29 mouse cellular contexts compared by ENCODE assay signal in genomic region chr17:25211705-25212104, GRCm38 (mm10). TPM values are rescaled to one million over a fixed set of nuclear protein-coding genes. Genes with fewer than 3 reads are reported as not detected.
DNase-seq lines count a peak whose midpoint lies in the region; ATAC-seq and TF ChIP-seq lines count a peak whose summit lies in the region.
"Had no signal": no experiment of that assay in that cellular context is flagged by ENCODE, and none has a peak within 500 bp of the region (broad histone marks: within the 10 kb centered on the region; RNA-seq: fewer than 3 reads in every experiment).

No protein-coding gene starts in this region.

- intact Hi-C loops in left cerebral cortex, adult 2 months (cut with DNase I), result no loop called here
- intact Hi-C loops in left cerebral cortex, postnatal 10 days (cut with DNase I), result no loop called here

- no peak overlapping the region for H3K27ac ChIP-seq in heart, embryonic 12.5 days (ENCODE audit: poor library complexity, severe bottlenecking)
- peak overlapping the region; percentile 11; the same call in 1 of the 2 replicates for H3K27ac ChIP-seq in left cerebral cortex, adult 2 months
- peak overlapping the region; percentile 67 for H3K27ac ChIP-seq in brown adipose tissue, adult 24 weeks (replicated peaks; ENCODE audit: low read depth, low read length)
- H3K27ac ChIP-seq: forebrain, embryonic 10.5 days; heart, embryonic 10.5 days; hindbrain, embryonic 12.5 days; limb, embryonic 13.5 days; liver, embryonic 12.5 days; midbrain, embryonic 13.5 days; neural tube, embryonic 13.5 days had no signal

- H3K9me3 ChIP-seq in heart, embryonic 12.5 days (replicated peaks), result no peaks in the 10 kb centered on the region
- H3K9me3 ChIP-seq: forebrain, embryonic 10.5 days; heart, embryonic 10.5 days; hindbrain, embryonic 12.5 days; limb, embryonic 13.5 days; liver, embryonic 12.5 days; megakaryocyte, embryonic 14.5 days; midbrain, embryonic 13.5 days; neural tube, embryonic 13.5 days had no signal

- H3K4me2 ChIP-seq in heart, embryonic 12.5 days, result no peak overlapping the region
- H3K4me2 ChIP-seq: hindbrain, embryonic 12.5 days; limb, embryonic 13.5 days; liver, embryonic 12.5 days; midbrain, embryonic 13.5 days; neural tube, embryonic 13.5 days had no signal

- no peak for ATAC-seq in heart, embryonic 12.5 days (ENCODE audit: insufficient number of reproducible peaks, low FRiP score)
- ATAC-seq: CD4-positive, CD25-positive, alpha-beta regulatory T cell, adult 4 months; forebrain, embryonic 16.5 days; liver, embryonic 12.5 days; midbrain, embryonic 13.5 days had no signal

- no peaks in the 10 kb centered on the region for H3K27me3 ChIP-seq in heart, embryonic 12.5 days (replicated peaks)
- H3K27me3 ChIP-seq: hindbrain, embryonic 12.5 days; limb, embryonic 13.5 days; liver, embryonic 12.5 days; megakaryocyte, embryonic 14.5 days; midbrain, embryonic 13.5 days; neural tube, embryonic 13.5 days had no signal

- H3K9ac ChIP-seq in heart, embryonic 12.5 days, result no peak overlapping the region
- H3K9ac ChIP-seq: hindbrain, embryonic 12.5 days; limb, embryonic 13.5 days; liver, embryonic 12.5 days; midbrain, embryonic 13.5 days; neural tube, embryonic 13.5 days had no signal

- no peak for TF ChIP-seq CTCF in left cerebral cortex, adult 2 months (IDR thresholded peaks at IDR 0.05)

- WGBS in heart, embryonic 12.5 days, result 62% methylated on average over 4 of the region's 4 CpGs

- peak; percentile 86 for DNase-seq in heart, adult 11 months
- DNase-seq in left cerebral cortex, adult 2 months (ENCODE audit: extremely low spot score in 1 of 2, low spot score in 2 of 2), result no peak
- DNase-seq in left cerebral cortex, postnatal 10 days (ENCODE audit: extremely low spot score in 1 of 2, low spot score in 2 of 2), result no peak
- DNase-seq in MN1 (ENCODE audit: low spot score), result peak; percentile 66
- no peak for DNase-seq in thymus, postnatal 36 days
- DNase-seq: adrenal gland, adult 8-10 months; cerebellum, adult 9-11 months; layer of hippocampus, postnatal 36 days; lung, adult 2 months; retina, postnatal 1 day; right cerebral cortex, postnatal 4 days; thymus, adult 18-20 months had no signal

- peaks cover 89% of the 10 kb centered on the region for H3K36me3 ChIP-seq in heart, embryonic 12.5 days

- H3K4me3 ChIP-seq in heart, embryonic 12.5 days, result no peak overlapping the region
- no peak overlapping the region for H3K4me3 ChIP-seq in left cerebral cortex, adult 2 months
- no peak overlapping the region for H3K4me3 ChIP-seq in brown adipose tissue, adult 24 weeks (ENCODE audit: insufficient read depth, low read depth, low read length)
- H3K4me3 ChIP-seq: forebrain, embryonic 10.5 days; heart, embryonic 10.5 days; hindbrain, embryonic 12.5 days; limb, embryonic 13.5 days; liver, embryonic 12.5 days; megakaryocyte, embryonic 14.5 days; midbrain, embryonic 13.5 days; neural tube, embryonic 13.5 days had no signal

- H3K4me1 ChIP-seq in heart, embryonic 12.5 days (replicated peaks), result no peaks in the 10 kb centered on the region
- no peaks in the 10 kb centered on the region for H3K4me1 ChIP-seq in brown adipose tissue, adult 24 weeks (ENCODE audit: control insufficient read depth, insufficient read depth, insufficient read length, low read length)
- H3K4me1 ChIP-seq: forebrain, embryonic 10.5 days; heart, embryonic 10.5 days; hindbrain, embryonic 12.5 days; limb, embryonic 13.5 days; liver, embryonic 12.5 days; midbrain, embryonic 13.5 days; neural tube, embryonic 13.5 days had no signal

RNA-seq across cellular contexts. Expression of gene Unkl, which starts 23.5 kb away (rescaled TPM):
- polyA plus RNA-seq in heart, embryonic 12.5 days (2016; fragmentation: Nextera tagmentation; extraction: Ambion mirVana), result 5.1 and 6.3 TPM in 2 replicates
- 10 to 100 TPM; 39.0 to 40.7 TPM for total RNA-seq in left cerebral cortex, adult 2 months (2021)
- total RNA-seq in left cerebral cortex, postnatal 10 days (2021), result 10 to 100 TPM; 31.8 to 32.3 TPM
- 2.5 and 4.3 TPM in 2 replicates for polyA plus RNA-seq in brown adipose tissue, adult 24 weeks (2012; ENCODE audit: insufficient read depth, insufficient read length, missing spikeins)

RNA-seq across cellular contexts. Expression of gene BC003965, which starts 27.4 kb away (rescaled TPM):
- polyA plus RNA-seq in heart, embryonic 12.5 days (2016; fragmentation: Nextera tagmentation; extraction: Ambion mirVana), result 25.1 and 25.9 TPM in 2 replicates
- total RNA-seq in left cerebral cortex, adult 2 months (2021), result 10 to 100 TPM; 20.2 to 20.8 TPM
- 10 to 100 TPM; 17.6 to 17.9 TPM for total RNA-seq in left cerebral cortex, postnatal 10 days (2021)
- polyA plus RNA-seq in brown adipose tissue, adult 24 weeks (2012; ENCODE audit: insufficient read depth, insufficient read length, missing spikeins), result 27.3 and 36.9 TPM in 2 replicates

RNA-seq across cellular contexts. Expression of gene Gnptg, which starts 28.2 kb away (rescaled TPM):
- polyA plus RNA-seq in heart, embryonic 12.5 days (2016; fragmentation: Nextera tagmentation; extraction: Ambion mirVana), result 25.0 TPM in 2 replicates
- total RNA-seq in left cerebral cortex, adult 2 months (2021), result 10 to 100 TPM; 78.1 to 81.4 TPM
- total RNA-seq in left cerebral cortex, postnatal 10 days (2021), result 10 to 100 TPM; 60.4 to 67.4 TPM
- 27.6 and 32.7 TPM in 2 replicates for polyA plus RNA-seq in brown adipose tissue, adult 24 weeks (2012; ENCODE audit: insufficient read depth, insufficient read length, missing spikeins)

RNA-seq across cellular contexts. Expression of gene Tsr3, which starts 28.3 kb away (rescaled TPM):
- polyA plus RNA-seq in heart, embryonic 12.5 days (2016; fragmentation: Nextera tagmentation; extraction: Ambion mirVana), result 33.3 and 34.1 TPM in 2 replicates
- 10 to 100 TPM; 24.6 to 25.9 TPM for total RNA-seq in left cerebral cortex, adult 2 months (2021)
- 10 to 100 TPM; 28.6 to 30.3 TPM for total RNA-seq in left cerebral cortex, postnatal 10 days (2021)
- 9.9 and 13.1 TPM in 2 replicates for polyA plus RNA-seq in brown adipose tissue, adult 24 weeks (2012; ENCODE audit: insufficient read depth, insufficient read length, missing spikeins)

RNA-seq across cellular contexts. Expression of gene Gm38655, which starts 36.4 kb away (rescaled TPM):
- polyA plus RNA-seq in heart, embryonic 12.5 days (2016; fragmentation: Nextera tagmentation; extraction: Ambion mirVana), result not detected in 2 replicates
- not detected for total RNA-seq in left cerebral cortex, adult 2 months (2021)
- total RNA-seq in left cerebral cortex, postnatal 10 days (2021), result not detected
- polyA plus RNA-seq in brown adipose tissue, adult 24 weeks (2012; ENCODE audit: insufficient read depth, insufficient read length, missing spikeins), result not detected in 2 replicates
- total RNA-seq: gastrocnemius, postnatal 4 days; heart, postnatal 10 days; layer of hippocampus, adult 8-10 months; layer of hippocampus, postnatal 36 days; left cerebral cortex, postnatal 25 days had no signal
- polyA plus RNA-seq: CD4-positive, CD25-positive, alpha-beta regulatory T cell, adult 4 months; embryonic facial prominence, embryonic 11.5 days; forebrain, embryonic 10.5 days; forebrain, embryonic 16.5 days; hindbrain, embryonic 12.5 days; limb, embryonic 13.5 days; liver, embryonic 12.5 days; midbrain, embryonic 13.5 days; neural tube, embryonic 13.5 days had no signal

Comparison
In these comparisons a context has a peak if more than half of its experiments do, and no peak if none do; other contexts are left out.
1. DNase-seq: peak in heart, adult 11 months (single experiment) and MN1 (single experiment); none in left cerebral cortex, adult 2 months (0 of 2), left cerebral cortex, postnatal 10 days (0 of 2) and thymus, postnatal 36 days (0 of 2).